Mouse (Mus musculus): Measurements from ENCODE around the gene Ift122. TPM values are rescaled to one million over a fixed set of nuclear protein-coding genes. Genes with fewer than 3 reads are reported as not detected.
A peak's percentile ranks its signal among the peaks of the same experiment; 100 is the strongest.

Gene Ift122
- total and polyA plus RNA-seq, 3 experiments = 3.3 to 8.0 TPM; not detected in 1

DNA sequence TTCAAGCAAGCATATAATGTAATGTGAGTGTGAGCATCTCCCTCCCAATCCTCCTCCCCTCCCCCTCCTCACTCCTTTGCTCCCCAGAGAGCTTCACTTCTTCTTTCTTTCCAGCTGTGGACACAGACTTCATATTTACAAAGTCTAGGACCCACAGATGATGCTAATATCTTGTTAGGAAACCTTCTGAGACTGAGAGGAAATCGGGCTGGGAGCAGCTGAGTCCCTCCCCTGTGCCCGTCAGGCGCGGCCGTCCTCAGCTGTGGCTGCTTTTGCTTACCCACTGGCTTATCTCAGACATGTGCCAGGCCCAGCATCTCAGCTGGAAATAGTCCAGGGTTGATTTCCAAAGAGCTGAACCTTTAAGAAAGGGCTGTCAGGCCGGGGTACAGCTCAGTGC is 93.1 kb downstream of the Ift122 start:
- H3K9ac ChIP-seq (ENCODE audit: control insufficient read depth, low read depth, low read length, poor library complexity, severe bottlenecking) = no peak overlapping the region
- DNase-seq (ENCODE audit: low read depth, low spot score) = peak; percentile 68

GRCm38 (mm10) chr6:115954506-115955074 is 101.3 kb downstream of the Ift122 start:
- H3K9ac ChIP-seq (ENCODE audit: control insufficient read depth, low read depth, low read length, poor library complexity, severe bottlenecking) = no peak overlapping the region

More for the DNA sequence above, 93.1 kb downstream of the Ift122 start:
- Histone ChIP-seq H3K27ac (ENCODE audit: control insufficient read depth, low read depth, low read length) (no peak overlapping the region), H3K4me3 (ENCODE audit: control insufficient read depth in 1 of 2, insufficient read depth in 1 of 2, low read depth in 2 of 2, low read length in 2 of 2) (no peak overlapping the region), H3K4me1 (ENCODE audit: control insufficient read depth in 1 of 2, insufficient read depth in 2 of 2, low read length in 2 of 2) (peaks cover 10 to 34% of the 10 kb centered on the region in 2 experiments), H3K36me3 (ENCODE audit: control insufficient read depth in 1 of 2, insufficient read depth in 2 of 2, low read length in 2 of 2) (peaks cover 0 to 22% of the 10 kb centered on the region in 2 experiments; a peak in 2 of 4 replicates), H3K79me2 (ENCODE audit: control insufficient read depth, insufficient read depth, low read length, poor library complexity) (no peaks in the 10 kb centered on the region), H3K9me3 (replicated peaks; ENCODE audit: insufficient read depth, low read length) (no peaks in the 10 kb centered on the region), H3K27me3 (ENCODE audit: control insufficient read depth in 1 of 2, insufficient read depth in 2 of 2, low read length in 2 of 2) (no peaks in the 10 kb centered on the region)
- TF ChIP-seq JUND (IDR thresholded peaks at IDR 0.05; ENCODE audit: low read depth, low read length) = no peak
- TF ChIP-seq NRF1 (IDR thresholded peaks at IDR 0.05; ENCODE audit: insufficient read depth, low read depth, low read length, poor library complexity, severe bottlenecking) = no peak
- TF ChIP-seq TAL1 (IDR thresholded peaks at IDR 0.05; ENCODE audit: low read length) = peak; percentile 39; the same call in 1 of the 2 replicates
- TF ChIP-seq EP300 (IDR thresholded peaks at IDR 0.05; ENCODE audit: low read depth in 1 of 2, low read length in 2 of 2) = peak in 1 of 2 experiments; percentile 42; a peak in 3 of 4 replicates
- peak; percentile 85 for TF ChIP-seq ETS1 (IDR thresholded peaks at IDR 0.05; ENCODE audit: low read depth, low read length)
- peak; percentile 67; the same call in 1 of the 2 replicates for TF ChIP-seq BHLHE40 (IDR thresholded peaks at IDR 0.05; ENCODE audit: borderline replicate concordance, low read depth, low read length)
- 0 out of 2 replicates have a peak, but pooled peaks have one; percentile 9 for TF ChIP-seq RCOR1 (IDR thresholded peaks at IDR 0.05; ENCODE audit: low read depth, low read length)
- TF ChIP-seq GATA1 (IDR thresholded peaks at IDR 0.05; ENCODE audit: low read depth, low read length) = peak; percentile 44
- TF ChIP-seq NELFE (IDR thresholded peaks at IDR 0.05; ENCODE audit: low read depth, low read length) = no peak
- peak; percentile 27; the same call in 1 of the 2 replicates for TF ChIP-seq TCF12 (IDR thresholded peaks at IDR 0.05; ENCODE audit: low read depth, low read length)
- peak; percentile 37; the same call in 1 of the 2 replicates for TF ChIP-seq SIN3A (IDR thresholded peaks at IDR 0.05; ENCODE audit: low read length)
- TF ChIP-seq ZNF384 (IDR thresholded peaks at IDR 0.05; ENCODE audit: low read depth, low read length) = no peak

More at GRCm38 (mm10) chr6:115954506-115955074, 101.3 kb downstream of the Ift122 start:
- no peaks in the 10 kb centered on the region for H3K9me3 ChIP-seq (replicated peaks; ENCODE audit: insufficient read depth, low read length)
- no peaks in the 10 kb centered on the region for H3K79me2 ChIP-seq (ENCODE audit: control insufficient read depth, insufficient read depth, low read length, poor library complexity)
- no peaks in the 10 kb centered on the region for H3K36me3 ChIP-seq (ENCODE audit: control insufficient read depth in 1 of 2, insufficient read depth in 2 of 2, low read length in 2 of 2)
- TF ChIP-seq TCF12 (IDR thresholded peaks at IDR 0.05; ENCODE audit: low read depth, low read length) = no peak
- no peak for TF ChIP-seq HCFC1 (IDR thresholded peaks at IDR 0.05; ENCODE audit: low read depth, low read length)
- no peak for TF ChIP-seq USF2 (IDR thresholded peaks at IDR 0.05; ENCODE audit: borderline replicate concordance in 1 of 2, insufficient read depth in 1 of 2, low read depth in 1 of 2, low read length in 2 of 2)
- no peak for TF ChIP-seq RAD21 (IDR thresholded peaks at IDR 0.05; ENCODE audit: low read depth, low read length)
- no peak for TF ChIP-seq GATA1 (IDR thresholded peaks at IDR 0.05; ENCODE audit: low read depth, low read length)
- no peak for TF ChIP-seq CHD2 (IDR thresholded peaks at IDR 0.05; ENCODE audit: low read length)
- TF ChIP-seq EP300 (IDR thresholded peaks at IDR 0.05; ENCODE audit: low read depth in 1 of 2, low read length in 2 of 2) = no peak
- no peak for TF ChIP-seq NELFE (IDR thresholded peaks at IDR 0.05; ENCODE audit: low read depth, low read length)
- no peak for TF ChIP-seq MYC (IDR thresholded peaks at IDR 0.05; ENCODE audit: low read depth, low read length)
- TF ChIP-seq CHD1 (IDR thresholded peaks at IDR 0.05; ENCODE audit: low read depth, low read length) = no peak
- no peaks in the 10 kb centered on the region for H3K4me1 ChIP-seq (ENCODE audit: control insufficient read depth in 1 of 2, insufficient read depth in 2 of 2, low read length in 2 of 2)
- H3K27me3 ChIP-seq (ENCODE audit: control insufficient read depth in 1 of 2, insufficient read depth in 2 of 2, low read length in 2 of 2) = no peaks in the 10 kb centered on the region
- DNase-seq (ENCODE audit: low read depth, low spot score) = no peak
- no peak overlapping the region for H3K4me3 ChIP-seq (ENCODE audit: control insufficient read depth in 1 of 2, insufficient read depth in 1 of 2, low read depth in 2 of 2, low read length in 2 of 2)
- H3K27ac ChIP-seq (ENCODE audit: control insufficient read depth, low read depth, low read length) = no peak overlapping the region
